Mouse (Mus musculus): Measurements from ENCODE around the gene Tecrl. TPM values are rescaled to one million over a fixed set of nuclear protein-coding genes. Genes with fewer than 3 reads are reported as not detected.

Tecrl gene
- not detected in 2 replicates for total RNA-seq (2021)
- long read RNA-seq: 0 reads

DNA sequence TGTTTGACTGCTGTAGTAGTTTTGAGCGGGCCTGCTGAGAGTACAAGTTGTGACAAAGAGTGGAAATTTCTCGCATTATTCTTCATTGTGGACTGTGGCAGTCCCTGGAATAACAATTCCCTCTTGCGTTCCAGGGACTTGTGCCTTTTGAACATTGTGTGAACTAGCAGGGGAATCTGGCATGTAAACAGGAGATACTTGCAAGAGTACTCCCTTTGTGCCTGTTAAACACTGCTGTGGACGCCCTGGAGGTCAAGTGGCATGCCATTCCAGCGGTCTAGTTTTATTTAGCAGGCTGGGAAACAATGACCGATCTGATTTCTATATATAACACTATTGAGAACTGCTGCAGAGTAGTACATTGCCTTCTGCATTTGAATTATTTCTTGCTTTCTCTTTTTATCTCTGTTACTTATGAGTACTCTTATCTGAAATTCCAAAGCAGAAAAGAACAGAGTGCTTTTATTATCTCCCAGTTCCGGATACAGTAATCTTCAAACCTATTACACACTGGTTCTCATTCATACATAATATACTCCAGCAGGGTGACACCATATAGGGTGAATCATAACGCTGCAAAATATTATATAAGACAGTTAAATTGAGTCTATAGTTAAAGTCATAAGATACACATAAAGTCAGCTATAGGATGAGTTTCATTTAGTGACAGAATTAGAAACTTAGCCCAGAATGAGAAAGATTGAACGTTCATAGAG is at the start of gene Tecrl:
Gene Tecrl, minus strand, starts transcription at position 350 of the 716 bp plus-strand sequence.
- no peak for DNase-seq

GRCm38 (mm10) chr5:83385021-83385420 is 30.0 kb upstream of the Tecrl start:
- no peak for DNase-seq

- no peak for DNase-seq
These were observed 3.4 kb downstream of the Tecrl start for GRCm38 (mm10) chr5:83351615-83352014.

GRCm38 (mm10) chr5:83339144-83339543 is 15.9 kb downstream of the Tecrl start:
- DNase-seq: no peak

GRCm38 (mm10) chr5:83267148-83267776 is 87.7 kb downstream of the Tecrl start:
- no peak for DNase-seq

GRCm38 (mm10) chr5:83260059-83260458 is 94.9 kb downstream of the Tecrl start:
- no peak for DNase-seq

GRCm38 (mm10) chr5:83254141-83254540 is 100.9 kb downstream of the Tecrl start:
- no peak for DNase-seq

GRCm38 (mm10) chr5:83238848-83239452 is 116.0 kb downstream of the Tecrl start:
- no peak for DNase-seq
